Mouse (Mus musculus) ES-Bruce4 (cell line): Measurements from ENCODE around the gene Hist1h3f. TPM values are rescaled to one million over a fixed set of nuclear protein-coding genes. Genes with fewer than 3 reads are reported as not detected.
"Not testable (repeated sequence)": the region's sequence is repeated elsewhere in the genome, so short reads cannot be mapped to it uniquely, and the experiment has no call there.

ENCODE experiments used
- H3K27ac ChIP-seq: 2 replicates; pipeline ENCODE4 v1.5.1; 2012; ENCODE audit warnings: low read length, inconsistent platforms; ENCODE audit not compliant: insufficient read depth
- H3K27me3 ChIP-seq: 2 replicates; pipeline ENCODE4 v1.6.1; 2012; ENCODE audit warnings: mild to moderate bottlenecking, low read length, inconsistent platforms; ENCODE audit not compliant: control insufficient read depth, poor library complexity, insufficient read depth, severe bottlenecking
- H3K36me3 ChIP-seq: 2 replicates; pipeline ENCODE4 v1.6.1; 2012; ENCODE audit warnings: inconsistent platforms, mild to moderate bottlenecking, low read length, moderate library complexity; ENCODE audit not compliant: control insufficient read depth, poor library complexity, insufficient read depth, severe bottlenecking
- H3K4me1 ChIP-seq: one replicate; pipeline ENCODE4 v1.8.1; 2011; ENCODE audit warnings: low read length; ENCODE audit not compliant: control insufficient read depth, insufficient read depth
- H3K4me3 ChIP-seq: 2 replicates; pipeline ENCODE4 v1.5.1; 2011; ENCODE audit warnings: low read depth, mild to moderate bottlenecking, low read length
- H3K9ac ChIP-seq: 2 replicates; pipeline ENCODE4 v1.6.1; 2012; ENCODE audit warnings: low read depth, mild to moderate bottlenecking, inconsistent platforms; ENCODE audit not compliant: poor library complexity, severe bottlenecking
- H3K9me3 ChIP-seq: replicated peaks from 2 replicates; pipeline ENCODE4 v1.6.1; 2012; ENCODE audit warnings: mild to moderate bottlenecking, low read length, inconsistent platforms; ENCODE audit not compliant: control insufficient read depth, poor library complexity, insufficient read depth, severe bottlenecking
- CTCF ChIP-seq: IDR thresholded peaks from one replicate; pipeline ENCODE4 v1.8.1; 2011; ENCODE audit warnings: low read depth, low read length
- EP300 ChIP-seq: IDR thresholded peaks from 2 replicates; pipeline ENCODE4 v1.6.1; 2011; ENCODE audit warnings: low read depth, low read length; ENCODE audit not compliant: insufficient read depth
- POLR2A ChIP-seq: IDR thresholded peaks from one replicate; pipeline ENCODE4 v1.8.1; 2011; ENCODE audit warnings: low read length; ENCODE audit not compliant: insufficient read depth
- polyA plus RNA-seq: library from polyadenylated mRNA; stranded (reverse); fragments of >200 nt; gene quantifications from 2 replicates; pipeline ENCODE4 v1.2.4, GENCODE M21; 2011; ENCODE audit warnings: low read depth; ENCODE audit not compliant: missing spikeins, insufficient read depth, insufficient read length

Hist1h3f gene
- polyA plus RNA-seq, 1 experiment, result 1.5 TPM

DNA sequence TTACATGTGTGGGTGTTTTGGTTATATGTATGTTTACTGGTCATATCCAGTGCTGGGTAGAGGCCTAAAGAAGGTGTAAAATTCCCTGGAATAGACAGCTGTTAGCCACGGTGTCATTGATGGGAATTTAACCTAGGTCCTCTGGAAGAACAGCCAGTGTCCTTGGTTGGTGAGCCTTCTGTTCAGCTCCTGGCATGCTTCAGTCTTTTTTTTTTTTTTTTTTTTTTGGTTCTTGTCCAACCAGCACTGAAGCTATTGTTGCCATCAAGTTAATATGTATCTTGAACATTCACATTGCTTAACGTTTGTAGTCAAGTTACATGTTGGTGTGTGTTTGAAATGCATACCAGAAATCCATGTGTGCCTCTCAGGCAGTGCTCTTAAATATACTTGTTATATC, 20.6 kb downstream of the Hist1h3f start:
- Histone ChIP-seq H3K9ac (0 out of 2 replicates have a peak overlapping the region, but pooled peaks have one; percentile 97), H3K4me1 (no peaks in the 10 kb centered on the region), H3K27ac (no peak overlapping the region), H3K27me3 (no peaks in the 10 kb centered on the region), H3K4me3 (no peak overlapping the region), H3K9me3 (no peaks in the 10 kb centered on the region), H3K36me3 (no peaks in the 10 kb centered on the region)
- TF ChIP-seq EP300 (no peak), POLR2A (no peak), CTCF (no peak)

DNA sequence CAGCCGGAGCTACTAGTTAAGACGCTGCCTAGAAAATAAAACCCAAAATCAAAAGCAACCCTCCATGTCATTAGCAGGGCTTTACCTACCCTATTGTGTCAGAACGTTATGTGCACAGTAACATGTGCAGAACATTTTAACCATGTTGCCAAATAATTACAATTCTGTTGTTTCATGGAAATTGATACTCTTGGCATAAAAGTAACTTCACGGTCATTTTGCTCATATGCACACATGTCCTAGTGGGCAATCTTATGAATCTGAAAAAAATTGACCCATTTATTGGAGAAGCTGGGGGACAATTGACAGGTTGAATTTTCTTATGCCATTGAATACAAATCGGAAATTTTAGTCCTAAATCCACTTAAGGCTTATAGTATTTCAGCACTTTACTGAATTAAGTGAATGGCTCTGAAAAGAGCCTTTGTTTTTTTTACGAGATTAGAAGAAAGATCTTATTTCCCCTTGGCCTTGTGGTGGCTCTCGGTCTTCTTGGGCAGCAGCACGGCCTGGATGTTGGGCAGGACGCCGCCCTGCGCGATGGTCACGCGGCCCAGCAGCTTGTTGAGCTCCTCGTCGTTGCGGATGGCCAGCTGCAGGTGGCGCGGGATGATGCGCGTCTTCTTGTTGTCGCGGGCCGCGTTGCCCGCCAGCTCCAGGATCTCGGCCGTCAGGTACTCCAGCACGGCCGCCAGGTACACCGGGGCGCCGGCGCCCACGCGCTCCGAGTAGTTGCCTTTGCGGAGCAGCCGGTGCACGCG, 26.6 kb downstream of the Hist1h3f start:
- Histone ChIP-seq H3K27ac (peak overlapping the region; percentile 93), H3K4me3 (peak overlapping the region; percentile 60), H3K9ac (peak overlapping the region; percentile 87)
- TF ChIP-seq POLR2A, result peak; percentile 57
- not testable (repeated sequence) for H3K27me3 ChIP-seq, H3K36me3 ChIP-seq, H3K4me1 ChIP-seq, H3K9me3 ChIP-seq

DNA sequence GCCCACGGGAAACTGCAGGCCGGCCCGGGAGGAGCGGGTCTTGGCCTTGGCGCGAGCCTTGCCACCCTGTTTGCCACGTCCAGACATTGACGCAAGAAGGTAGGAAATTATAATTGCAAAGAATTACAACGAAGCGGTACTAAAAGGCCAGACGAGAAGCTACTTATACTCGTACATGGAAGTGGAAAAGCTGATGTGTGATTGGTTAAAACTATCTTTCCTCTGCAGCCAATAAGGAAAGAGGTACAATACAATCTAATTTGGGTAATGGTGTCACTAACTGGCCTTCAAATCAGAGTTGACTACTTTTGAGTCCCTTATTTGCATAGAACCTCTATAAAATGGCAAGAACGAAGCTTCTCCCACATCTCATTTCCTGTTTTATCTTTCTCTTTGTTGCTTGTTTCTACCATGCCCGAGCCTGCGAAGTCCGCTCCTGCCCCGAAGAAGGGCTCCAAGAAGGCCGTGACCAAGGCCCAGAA, 27.2 kb downstream of the Hist1h3f start, which contains the start of the genes Hist1h2ae and Hist1h2bg:
Gene Hist1h2ae (minus strand): TSS at position 199 of the 482 bp plus-strand sequence.
Gene Hist1h2bg (plus strand): TSS at position 375 of the 482 bp plus-strand sequence.
- Histone ChIP-seq H3K27ac (peak within 1 kb of the TSS; percentile 93), H3K36me3 (no peaks in the 10 kb centered on the region), H3K9ac (peak within 1 kb of the TSS; percentile 96), H3K4me3 (peak within 1 kb of the TSS; percentile 78), H3K4me1 (no peaks in the 10 kb centered on the region), H3K27me3 (no peaks in the 10 kb centered on the region), H3K9me3 (no peaks in the 10 kb centered on the region)
- TF ChIP-seq POLR2A (no peak), EP300 (no peak), CTCF (no peak)

DNA sequence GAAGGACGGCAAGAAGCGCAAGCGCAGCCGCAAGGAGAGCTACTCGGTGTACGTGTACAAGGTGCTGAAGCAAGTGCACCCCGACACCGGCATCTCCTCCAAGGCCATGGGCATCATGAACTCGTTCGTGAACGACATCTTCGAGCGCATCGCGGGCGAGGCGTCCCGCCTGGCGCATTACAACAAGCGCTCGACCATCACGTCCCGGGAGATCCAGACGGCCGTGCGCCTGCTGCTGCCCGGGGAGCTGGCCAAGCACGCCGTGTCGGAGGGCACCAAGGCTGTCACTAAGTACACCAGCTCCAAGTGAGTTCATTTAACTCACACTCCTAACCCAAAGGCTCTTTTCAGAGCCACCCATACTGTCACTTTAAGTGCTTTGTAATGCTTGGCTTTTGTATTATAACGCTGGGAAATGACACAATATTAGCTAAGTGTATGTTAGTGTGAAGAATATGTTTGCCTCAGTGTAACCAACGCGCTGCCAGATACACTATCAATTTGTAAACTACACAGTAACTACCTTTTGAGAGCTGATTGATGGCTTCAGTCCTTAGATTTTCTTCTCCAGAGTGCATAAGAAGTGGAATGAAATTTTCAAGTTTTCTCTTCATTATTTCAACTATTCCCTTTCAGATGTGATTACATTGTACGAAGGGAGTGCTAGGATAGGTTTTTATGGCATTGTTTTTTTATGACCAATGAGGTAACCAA, 27.8 kb downstream of the Hist1h3f start:
- peak overlapping the region; percentile 78 for H3K4me3 ChIP-seq
- peak; percentile 95 for TF ChIP-seq POLR2A
- H3K9ac ChIP-seq, result peak overlapping the region; percentile 96
- H3K9me3 ChIP-seq, H3K36me3 ChIP-seq, H3K4me1 ChIP-seq, H3K27me3 ChIP-seq: not testable (repeated sequence)
- peak overlapping the region; percentile 86 for H3K27ac ChIP-seq

DNA sequence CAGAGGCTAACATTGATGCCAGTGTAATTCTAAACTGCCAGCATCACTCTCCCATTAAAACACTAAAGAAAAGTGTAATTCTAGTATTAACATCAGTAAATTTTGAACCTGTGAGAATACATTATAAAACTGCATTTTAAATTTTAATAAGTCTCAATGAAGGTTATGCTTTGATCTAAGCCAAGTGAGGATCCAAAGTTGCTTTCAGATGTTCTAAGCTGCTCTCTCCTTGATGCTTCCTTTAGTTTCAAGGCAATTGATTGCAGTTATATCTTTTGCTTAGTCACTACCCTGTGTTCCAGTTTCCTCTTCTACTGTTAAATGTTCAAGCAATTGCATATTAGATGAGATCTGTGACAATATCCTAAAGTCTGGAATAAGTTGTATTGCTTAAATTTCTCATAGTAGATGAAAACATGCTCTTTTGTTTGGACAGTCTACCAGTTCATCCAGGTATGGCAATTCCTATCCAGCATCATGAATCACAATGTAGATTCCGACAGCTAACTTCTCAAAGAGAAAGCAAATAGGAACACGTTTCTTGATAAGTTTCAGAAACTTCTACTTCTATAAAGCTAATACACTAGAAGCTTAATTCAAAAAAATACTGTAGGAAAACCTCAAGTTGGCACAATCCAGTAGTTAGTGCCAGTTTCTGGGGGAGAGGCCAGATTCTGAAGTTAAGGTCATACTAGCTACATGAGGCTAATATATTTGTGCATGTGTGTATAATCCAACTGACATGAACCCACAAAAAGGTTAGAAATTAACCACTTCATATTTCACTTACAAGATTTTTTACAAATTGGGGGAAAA, 28.6 kb downstream of the Hist1h3f start:
- TF ChIP-seq EP300, result no peak
- TF ChIP-seq CTCF, result no peak
- no peak for TF ChIP-seq POLR2A

DNA sequence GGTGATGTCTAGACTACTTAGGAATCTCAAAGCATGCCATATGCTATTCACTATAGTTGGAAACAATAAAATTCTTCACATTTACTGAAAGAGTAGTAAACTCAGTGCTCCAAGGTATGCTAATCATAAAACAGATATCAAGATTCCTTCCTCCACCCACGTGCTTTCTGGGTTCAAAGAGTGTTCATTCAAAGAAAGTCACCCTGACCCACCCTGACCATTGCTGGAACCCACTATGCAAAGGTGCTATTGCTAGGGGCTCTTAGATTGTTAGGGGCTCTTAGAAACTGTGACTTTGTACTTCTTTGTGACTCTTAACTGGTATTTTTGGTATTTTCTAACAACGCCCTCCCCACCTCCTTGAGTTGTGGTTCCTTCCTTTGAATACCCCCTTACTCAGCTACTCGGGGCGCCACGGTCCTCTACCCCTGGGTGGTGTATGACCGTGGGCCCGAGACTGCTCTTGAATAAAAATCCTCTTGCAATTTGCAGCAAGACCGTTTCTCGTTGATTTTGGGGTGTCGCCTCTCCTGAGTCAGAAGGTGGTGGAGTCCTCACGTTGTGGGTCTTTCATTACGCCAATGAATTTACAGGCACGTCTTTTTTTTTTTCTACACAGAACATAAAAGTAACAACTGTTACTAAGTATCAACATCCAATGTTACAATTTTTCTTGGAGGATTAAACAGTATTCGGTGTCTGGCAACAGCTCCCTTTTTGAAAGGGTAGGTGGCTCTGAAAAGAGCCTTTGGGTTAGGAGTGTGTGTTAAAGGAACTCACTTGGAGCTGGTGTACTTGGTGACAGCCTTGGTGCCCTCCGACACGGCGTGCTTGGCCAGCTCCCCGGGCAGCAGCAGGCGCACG, 29.4 kb downstream of the Hist1h3f start:
- Histone ChIP-seq H3K4me3 (peak overlapping the region; percentile 72), H3K27ac (peak overlapping the region; percentile 97), H3K9ac (peak overlapping the region; percentile 96)
- H3K27me3 ChIP-seq, H3K4me1 ChIP-seq, H3K9me3 ChIP-seq, H3K36me3 ChIP-seq: not testable (repeated sequence)

More for the DNA sequence above, 28.6 kb downstream of the Hist1h3f start:
- H3K9ac ChIP-seq, result peak overlapping the region; percentile 96
- H3K4me1 ChIP-seq, result no peaks in the 10 kb centered on the region
- H3K36me3 ChIP-seq, result no peaks in the 10 kb centered on the region
- H3K27ac ChIP-seq, result peak overlapping the region; percentile 44
- H3K9me3 ChIP-seq, result no peaks in the 10 kb centered on the region
- H3K27me3 ChIP-seq, result no peaks in the 10 kb centered on the region
- H3K4me3 ChIP-seq, result no peak overlapping the region

DNA sequence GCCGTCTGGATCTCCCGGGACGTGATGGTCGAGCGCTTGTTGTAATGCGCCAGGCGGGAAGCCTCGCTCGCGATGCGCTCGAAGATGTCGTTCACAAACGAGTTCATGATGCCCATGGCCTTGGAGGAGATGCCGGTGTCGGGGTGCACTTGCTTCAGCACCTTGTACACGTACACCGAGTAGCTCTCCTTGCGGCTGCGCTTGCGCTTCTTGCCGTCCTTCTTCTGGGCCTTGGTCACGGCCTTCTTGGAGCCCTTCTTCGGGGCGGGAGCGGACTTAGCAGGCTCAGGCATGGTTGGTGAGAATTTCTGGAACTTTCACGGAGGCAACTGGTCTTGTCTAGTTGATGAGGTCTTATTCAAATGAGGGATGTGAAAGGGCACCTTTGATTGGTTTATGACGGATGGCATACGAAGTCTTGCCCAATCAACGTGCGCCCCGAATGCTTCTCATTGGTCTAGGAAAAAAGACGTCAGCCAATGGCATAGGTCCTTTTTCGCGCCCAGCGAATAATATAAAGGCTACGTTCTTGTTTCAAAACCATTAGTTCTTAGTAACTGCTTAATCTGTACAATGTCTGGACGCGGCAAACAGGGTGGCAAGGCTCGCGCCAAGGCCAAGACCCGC, 30.2 kb downstream of the Hist1h3f start, which contains the start of the genes Hist1h2bf and Hist1h2ad:
Gene Hist1h2bf (minus strand): TSS at position 299 of the 627 bp plus-strand sequence.
Gene Hist1h2ad (plus strand): TSS at position 484 of the 627 bp plus-strand sequence.
- H3K9ac ChIP-seq, result peak within 1 kb of the TSS; percentile 96
- H3K4me3 ChIP-seq, result peak within 1 kb of the TSS; percentile 72

More for the DNA sequence above, 30.2 kb downstream of the Hist1h3f start, which contains the start of the genes Hist1h2bf and Hist1h2ad:
- not testable (repeated sequence) for H3K36me3 ChIP-seq, H3K27me3 ChIP-seq, H3K9me3 ChIP-seq, H3K4me1 ChIP-seq
- H3K27ac ChIP-seq, result peak within 1 kb of the TSS; percentile 97
